Mouse (Mus musculus): ENCODE results near the gene Spg21. TPM values are rescaled to one million over a fixed set of nuclear protein-coding genes. Genes with fewer than 3 reads are reported as not detected.

The Spg21 gene
- total and polyA plus RNA-seq, 3 experiments, result 40.4 to 136 (median 43.4) TPM

DNA sequence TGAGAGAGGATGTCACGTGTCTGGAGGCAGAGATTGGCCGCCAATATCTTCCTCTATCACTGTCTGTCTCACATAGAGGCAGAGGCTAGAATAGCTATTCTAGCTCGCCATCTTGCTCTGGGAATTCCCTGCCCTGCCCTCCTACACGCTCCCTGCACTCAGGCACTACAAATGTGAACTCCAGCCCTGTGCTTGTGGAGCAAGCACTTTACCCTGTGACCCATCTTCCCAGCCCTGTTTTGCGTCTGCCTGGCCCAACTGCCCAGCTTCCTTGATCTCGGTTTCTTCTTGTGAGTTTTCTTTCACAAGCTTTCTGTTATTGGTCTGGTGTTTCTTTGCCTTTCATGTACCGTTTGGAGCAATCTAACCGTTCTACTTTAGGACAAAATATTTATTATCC lies 18.4 kb downstream of the Spg21 start:
- no peak overlapping the region for H3K27ac ChIP-seq (ENCODE audit: insufficient read depth, low read depth)
- TF ChIP-seq JUN (IDR thresholded peaks at IDR 0.05; ENCODE audit: insufficient read depth, low read depth, low read length) (no peak), MAFK (IDR thresholded peaks at IDR 0.05; ENCODE audit: insufficient replicate concordance, low read length) (no peak), MYC (IDR thresholded peaks at IDR 0.05; ENCODE audit: low read depth, low read length) (no peak), KAT2A (IDR thresholded peaks at IDR 0.05; ENCODE audit: insufficient replicate concordance, low read length) (no peak), MAX (IDR thresholded peaks at IDR 0.05; ENCODE audit: low read length) (no peak), ETS1 (conservative IDR thresholded peaks at IDR 0.05; ENCODE audit: low read depth, low read length) (no peak), MXI1 (IDR thresholded peaks at IDR 0.05; ENCODE audit: low read depth, low read length) (no peak), HCFC1 (IDR thresholded peaks at IDR 0.05; ENCODE audit: low read depth, low read length) (no peak), CHD2 (IDR thresholded peaks at IDR 0.05; ENCODE audit: low read length) (no peak), BHLHE40 (IDR thresholded peaks at IDR 0.05; ENCODE audit: low read depth, low read length) (no peak), TCF12 (IDR thresholded peaks at IDR 0.05; ENCODE audit: low read depth, low read length) (no peak), ZNF384 (IDR thresholded peaks at IDR 0.05; ENCODE audit: low read depth, low read length) (no peak), SIN3A (IDR thresholded peaks at IDR 0.05; ENCODE audit: low read length) (no peak)
- no peak overlapping the region for H3K4me3 ChIP-seq (replicated peaks in 1 of 3; ENCODE audit: low read depth in 2 of 3, low read length in 2 of 3, poor library complexity in 1 of 3)
- in situ Hi-C loops (cut with MboI; ENCODE audit: low pct_ligation_motif_present, low pct_unique_long_range_greater_than_20kb, low sequenced_read_pairs), result no loop called here
- no peak overlapping the region for H3K9ac ChIP-seq (ENCODE audit: insufficient read depth, low read depth)
- H3K4me1 ChIP-seq (ENCODE audit: control insufficient read depth in 1 of 2, insufficient read depth in 2 of 2), result 0 out of 4 replicates have a peak, but pooled peaks cover 0 to 3% of the 10 kb centered on the region in 2 experiments
- no peak for DNase-seq (ENCODE audit: extremely low read depth)
- no peaks in the 10 kb centered on the region for H3K9me3 ChIP-seq (replicated peaks; ENCODE audit: low read length)
- no peaks in the 10 kb centered on the region for H3K27me3 ChIP-seq (replicated peaks)
- H3K36me3 ChIP-seq (replicated peaks in 1 of 2; ENCODE audit: control insufficient read depth in 1 of 2, insufficient read depth in 1 of 2, low read length in 1 of 2), result peaks cover 51 to 91% of the 10 kb centered on the region in 2 experiments
- dilution Hi-C loops (cut with MboI; ENCODE audit: extremely low pct_ligation_motif_present, extremely low pct_unique_long_range_greater_than_20kb, low sequenced_read_pairs), result no loop called here
- H3K4me2 ChIP-seq (ENCODE audit: insufficient read depth, low read depth, poor library complexity, severe bottlenecking), result no peak overlapping the region
- H3K79me2 ChIP-seq (replicated peaks; ENCODE audit: control insufficient read depth, extremely low read depth, insufficient read depth, poor library complexity, severe bottlenecking), result no peaks in the 10 kb centered on the region

DNA sequence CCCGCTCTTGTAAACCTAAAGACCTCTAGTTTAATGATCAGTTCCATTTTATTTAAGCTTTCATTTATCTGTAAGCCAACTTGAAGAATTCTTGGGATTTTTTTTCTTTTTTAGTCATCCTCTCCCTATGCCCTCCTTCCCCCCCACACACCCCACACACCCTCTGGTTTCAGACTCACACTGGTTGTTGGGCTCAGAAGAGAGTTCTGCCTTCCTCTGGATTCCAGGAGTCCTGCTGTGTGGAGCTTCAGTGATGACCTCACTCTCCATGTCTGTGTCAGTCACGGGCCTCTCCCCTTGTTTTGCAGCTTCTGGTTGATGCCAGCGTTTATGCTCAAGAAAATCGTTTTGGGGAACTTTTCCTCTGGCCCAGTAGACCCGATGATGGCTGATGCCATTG lies 19.3 kb downstream of the Spg21 start:
- no peaks in the 10 kb centered on the region for H3K9me3 ChIP-seq (replicated peaks; ENCODE audit: low read length)
- dilution Hi-C loops (cut with MboI; ENCODE audit: extremely low pct_ligation_motif_present, extremely low pct_unique_long_range_greater_than_20kb, low sequenced_read_pairs), result no loop called here
- peaks cover 52 to 91% of the 10 kb centered on the region in 2 experiments for H3K36me3 ChIP-seq (replicated peaks in 1 of 2; ENCODE audit: control insufficient read depth in 1 of 2, insufficient read depth in 1 of 2, low read length in 1 of 2)

More for the DNA sequence above, 19.3 kb downstream of the Spg21 start:
- H3K4me2 ChIP-seq (ENCODE audit: insufficient read depth, low read depth, poor library complexity, severe bottlenecking), result no peak overlapping the region
- H3K9ac ChIP-seq (ENCODE audit: insufficient read depth, low read depth), result no peak overlapping the region
- no peak for TF ChIP-seq MAX (IDR thresholded peaks at IDR 0.05; ENCODE audit: low read length)
- TF ChIP-seq SMC3 (IDR thresholded peaks at IDR 0.05; ENCODE audit: low read depth, low read length), result no peak
- no peak for TF ChIP-seq PAX5 (IDR thresholded peaks at IDR 0.05; ENCODE audit: low read length)
- TF ChIP-seq CHD1 (IDR thresholded peaks at IDR 0.05; ENCODE audit: low read depth, low read length), result no peak
- TF ChIP-seq ETS1 (conservative IDR thresholded peaks at IDR 0.05; ENCODE audit: low read depth, low read length), result no peak
- no peak for TF ChIP-seq IRF4 (IDR thresholded peaks at IDR 0.05; ENCODE audit: low read depth, low read length)
- TF ChIP-seq RAD21 (IDR thresholded peaks at IDR 0.05; ENCODE audit: low read depth, low read length), result no peak
- no peaks in the 10 kb centered on the region for H3K79me2 ChIP-seq (replicated peaks; ENCODE audit: control insufficient read depth, extremely low read depth, insufficient read depth, poor library complexity, severe bottlenecking)
- H3K4me1 ChIP-seq (ENCODE audit: control insufficient read depth in 1 of 2, insufficient read depth in 2 of 2), result 0 out of 4 replicates have a peak, but pooled peaks cover 0 to 3% of the 10 kb centered on the region in 2 experiments
- H3K4me3 ChIP-seq (replicated peaks in 1 of 3; ENCODE audit: low read depth in 2 of 3, low read length in 2 of 3, poor library complexity in 1 of 3), result no peak overlapping the region
- H3K27me3 ChIP-seq (replicated peaks), result no peaks in the 10 kb centered on the region
- H3K27ac ChIP-seq (ENCODE audit: insufficient read depth, low read depth), result no peak overlapping the region
- DNase-seq (ENCODE audit: extremely low read depth), result no peak
- in situ Hi-C loops (cut with MboI; ENCODE audit: low pct_ligation_motif_present, low pct_unique_long_range_greater_than_20kb, low sequenced_read_pairs), result no loop called here
